Mouse (Mus musculus) left cerebral cortex, postnatal 25 days (tissue): Measurements from ENCODE around the gene Gm49776. TPM values are rescaled to one million over a fixed set of nuclear protein-coding genes. Genes with fewer than 3 reads are reported as not detected.
"Not testable (repeated sequence)": the region's sequence is repeated elsewhere in the genome, so short reads cannot be mapped to it uniquely, and the experiment has no call there.

Source experiments
- DNase-seq, 2 experiments: peaks; one replicate each; pipeline ENCODE4 v3.0.0; 2022; ENCODE audit warnings: low spot score in 2 of 2, mixed read lengths in 1 of 2
- intact Hi-C: fragments of 180-260 bp; cut with DNase I; formaldehyde crosslinking; loops from one replicate; pipeline ENCODE4 v1.15.1; 2025
- total RNA-seq, 2 experiments: library from RNA; stranded (reverse); gene quantifications; 2 replicates each; pipeline ENCODE4 v1.2.3; 2021

The Gm49776 gene
- total RNA-seq = 1 to 10 TPM in 1 of 2 experiments, not detected in 1; 1.5 TPM

DNA sequence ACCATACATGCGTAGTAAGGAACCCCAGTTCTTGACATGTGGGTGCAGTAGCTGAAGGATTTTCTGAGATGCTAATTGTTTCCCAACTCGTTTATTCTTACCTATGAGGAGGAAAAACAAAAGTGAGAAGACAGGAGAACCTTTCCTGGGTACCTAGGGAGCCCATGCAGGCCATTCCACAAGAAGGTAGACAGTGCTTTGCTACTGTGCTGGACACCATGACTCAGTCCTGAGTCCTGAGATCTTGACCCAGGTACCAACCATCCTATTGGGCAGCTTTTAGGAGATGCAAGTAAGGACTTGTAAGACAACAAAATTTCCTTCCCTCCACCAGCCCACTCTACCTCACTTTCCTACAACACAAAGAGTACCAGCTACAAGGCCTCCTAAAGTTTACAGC is at the start of gene Gm49776:
Gene Gm49776, minus strand, starts transcription at position 101 of the 400 bp plus-strand sequence.
- DNase-seq = no peak
- intact Hi-C loops = no loop called here

DNA sequence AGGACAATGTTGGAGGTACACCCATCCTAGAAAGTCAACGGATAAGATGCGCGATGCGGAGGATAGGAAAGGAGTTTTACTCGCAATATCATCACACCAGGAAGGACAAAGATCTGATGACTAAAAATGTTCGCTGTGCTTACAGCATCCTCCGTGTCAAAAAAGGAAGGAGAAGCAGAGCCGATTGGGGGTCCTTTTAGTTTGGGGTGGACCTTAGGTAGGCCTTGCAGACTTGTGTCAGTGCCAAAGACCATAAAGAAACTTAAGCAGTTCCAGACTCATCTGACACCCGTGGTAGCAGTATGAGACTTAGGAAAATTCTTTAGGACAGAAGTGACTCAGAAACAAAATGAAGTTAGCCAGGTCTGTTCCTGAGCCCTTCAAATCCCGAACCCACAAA is 31.5 kb upstream of the Gm49776 start:
- intact Hi-C loops = loop anchor here (10.0 kb wide), 1 partner anchor 325 kb away; no protein-coding TSS in a partner anchor
- not testable (repeated sequence) for DNase-seq

DNA sequence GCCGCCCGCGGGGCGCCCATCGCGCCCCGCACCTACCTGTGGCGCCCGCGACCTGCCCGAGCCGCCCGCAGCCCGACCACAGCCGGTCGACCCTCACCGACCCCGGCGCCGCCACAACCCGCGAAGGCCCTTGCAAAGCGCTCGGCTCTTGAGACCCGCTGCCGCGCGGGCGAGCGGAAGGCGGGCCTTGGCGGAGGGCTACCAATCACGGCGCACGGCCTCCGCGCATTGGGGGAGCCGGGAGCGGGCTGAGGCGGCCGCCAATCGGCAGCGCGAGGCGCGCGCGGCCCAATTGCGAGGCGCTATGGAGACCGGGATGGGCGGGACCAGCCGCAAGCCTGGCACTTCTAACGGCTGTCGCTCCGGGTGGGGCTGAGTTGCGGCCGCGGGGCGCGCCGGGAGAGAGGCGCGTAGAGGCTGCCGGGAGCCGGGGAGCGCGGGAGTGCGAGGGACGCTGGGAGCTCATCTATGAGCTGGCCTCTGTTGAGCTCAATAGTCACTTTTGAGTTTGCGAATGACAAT is 31.0 kb upstream of the Gm49776 start, which contains the start of gene Dgcr8:
Gene Dgcr8, minus strand, starts transcription at position 180 of the 522 bp plus-strand sequence.
- peak; percentile 99 for DNase-seq
- intact Hi-C loops = loop anchor here (10.0 kb wide), 1 partner anchor 326 kb away; no protein-coding TSS in a partner anchor

DNA sequence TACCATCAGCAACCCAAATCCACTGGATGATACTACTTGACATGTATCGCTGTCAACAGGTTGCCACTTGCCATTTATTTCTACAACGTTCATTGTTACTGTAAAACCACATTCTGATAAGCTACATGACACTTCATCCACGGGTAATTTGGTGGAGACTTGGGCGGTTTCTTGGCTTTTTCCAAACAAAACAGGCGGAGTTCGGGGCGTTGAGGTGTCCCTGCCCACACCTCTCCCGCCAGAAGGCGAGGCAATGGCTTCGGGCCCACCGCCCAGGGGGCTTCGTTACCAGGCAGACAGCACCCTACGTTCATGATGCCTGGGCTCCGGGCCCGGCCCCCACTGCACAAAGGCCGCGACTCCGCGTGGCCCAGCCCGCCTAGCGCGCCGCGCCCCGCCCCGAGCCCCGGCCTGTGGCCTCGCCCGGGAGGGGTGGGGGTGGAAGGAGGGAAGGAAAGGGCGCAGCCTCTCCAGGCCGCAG is 30.5 kb upstream of the Gm49776 start:
- DNase-seq = no peak
- intact Hi-C loops = loop anchor here (10.0 kb wide), 1 partner anchor 326 kb away; no protein-coding TSS in a partner anchor

DNA sequence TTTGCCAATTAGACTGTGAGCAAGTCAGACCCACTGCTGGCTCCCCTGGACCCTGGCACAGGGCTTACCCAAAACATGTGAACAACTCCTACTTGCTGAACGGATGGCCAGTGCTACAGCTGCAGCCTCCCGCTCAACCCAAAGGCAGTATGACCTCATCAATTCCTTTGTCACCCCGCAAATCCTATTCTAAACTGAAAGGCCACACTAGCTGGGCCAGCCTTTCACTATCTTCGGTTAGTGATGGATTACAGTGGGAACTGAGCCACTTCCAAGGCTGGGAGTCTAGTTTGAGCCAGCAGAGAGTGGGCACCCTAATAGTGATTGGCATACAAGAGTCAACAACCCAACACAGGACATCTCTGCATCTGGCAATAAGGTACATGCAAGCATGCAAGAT is 30.0 kb upstream of the Gm49776 start:
- intact Hi-C loops = loop anchor here (10.0 kb wide), 1 partner anchor 327 kb away; no protein-coding TSS in a partner anchor
- DNase-seq = no peak

DNA sequence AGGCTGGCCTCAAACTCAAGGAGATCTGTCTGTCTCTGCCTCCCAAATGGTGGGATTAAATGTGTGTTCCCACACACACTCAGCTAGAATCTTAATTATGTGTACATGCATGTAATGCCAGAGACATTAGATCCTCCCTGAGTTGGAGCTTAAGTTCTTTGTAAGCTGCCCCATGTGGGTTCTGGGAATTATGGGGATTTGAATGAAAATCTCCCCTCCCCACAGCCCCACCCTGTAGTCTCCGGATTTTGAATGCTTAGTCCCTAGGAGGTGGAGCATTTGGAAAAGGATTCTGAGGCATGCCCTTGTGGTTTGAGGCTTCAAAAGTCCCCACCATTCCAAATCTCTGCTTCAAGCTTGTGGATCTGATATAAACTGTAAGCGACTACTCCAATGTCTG is 17.0 kb upstream of the Gm49776 start:
- no peak for DNase-seq
- intact Hi-C loops = no loop called here

DNA sequence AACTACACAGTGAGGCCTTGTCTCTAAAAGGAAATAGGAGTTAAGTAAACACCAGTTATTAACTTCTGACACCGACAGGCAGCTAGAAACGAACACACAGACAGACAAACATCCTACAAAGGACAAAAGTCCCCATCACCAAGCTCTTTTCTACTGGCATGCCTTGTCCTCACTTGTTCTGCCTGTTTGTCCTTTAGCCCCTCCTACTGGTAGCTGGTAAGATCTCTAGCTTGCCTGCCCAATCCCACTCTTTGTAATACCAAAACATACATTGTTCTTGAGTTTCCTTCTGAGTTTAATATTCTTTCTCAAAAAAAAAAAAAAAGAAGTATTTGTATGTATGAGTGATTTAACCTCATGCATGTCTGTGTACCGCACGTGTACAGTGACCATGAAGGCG is 10.1 kb upstream of the Gm49776 start:
- DNase-seq = no peak
- intact Hi-C loops = no loop called here

DNA sequence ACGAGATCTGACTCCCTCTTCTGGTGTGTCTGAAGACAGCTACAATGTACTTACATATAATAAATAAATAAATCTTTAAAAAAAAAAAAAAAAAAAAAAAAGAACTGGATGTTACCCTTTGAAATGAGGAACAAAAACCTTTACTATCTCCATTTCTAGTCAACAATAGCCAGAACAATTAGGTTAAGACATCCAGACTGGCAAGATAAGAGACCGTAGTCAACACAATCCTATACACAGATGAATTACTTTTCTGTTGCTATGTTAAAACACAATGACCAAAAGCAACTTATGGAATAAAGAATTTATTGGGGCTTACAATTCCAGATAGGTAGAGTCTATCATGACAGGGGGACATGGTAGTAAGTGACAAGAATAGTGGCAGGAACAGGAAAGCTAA is 6.9 kb upstream of the Gm49776 start:
- no peak for DNase-seq
- intact Hi-C loops = no loop called here

DNA sequence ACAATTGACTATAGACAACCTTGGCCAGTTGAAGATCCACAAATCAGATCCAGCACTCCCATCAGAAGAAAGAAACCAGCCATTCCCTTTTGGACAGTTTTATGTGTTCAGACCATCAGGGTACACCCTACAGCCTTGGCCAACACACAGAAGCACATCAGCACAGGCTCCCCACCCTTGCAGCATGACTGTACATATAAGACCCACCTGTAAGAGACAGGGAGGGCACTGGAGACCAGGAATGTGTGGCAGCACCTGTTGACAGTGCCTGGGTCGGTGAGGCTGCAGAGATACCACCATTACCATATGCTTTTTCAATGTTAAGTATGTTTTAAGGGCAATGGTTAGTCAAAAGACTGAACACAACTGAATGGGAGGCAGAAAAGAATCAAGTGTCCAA is 4.3 kb downstream of the Gm49776 start:
- intact Hi-C loops = no loop called here
- no peak for DNase-seq

DNA sequence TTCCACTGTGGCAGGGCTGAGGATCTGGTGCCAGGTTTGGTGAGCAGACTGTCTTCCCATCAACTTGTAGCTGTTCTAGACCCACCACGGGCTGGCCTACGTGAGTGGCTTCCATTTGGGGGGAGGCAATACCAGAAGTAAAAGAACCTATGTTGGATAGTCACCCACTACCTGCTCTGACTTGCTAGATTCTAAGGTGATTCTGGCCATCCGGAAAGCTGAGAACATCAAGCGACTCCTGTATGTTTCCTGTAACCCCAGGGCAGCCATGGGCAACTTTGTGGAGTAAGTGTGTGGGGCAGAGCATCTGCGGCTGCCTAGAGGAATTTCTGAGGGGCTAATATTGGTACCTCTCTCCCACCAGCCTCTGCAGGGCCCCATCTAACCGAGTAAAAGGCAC is 5.4 kb downstream of the Gm49776 start:
- intact Hi-C loops = no loop called here
- DNase-seq = no peak

DNA sequence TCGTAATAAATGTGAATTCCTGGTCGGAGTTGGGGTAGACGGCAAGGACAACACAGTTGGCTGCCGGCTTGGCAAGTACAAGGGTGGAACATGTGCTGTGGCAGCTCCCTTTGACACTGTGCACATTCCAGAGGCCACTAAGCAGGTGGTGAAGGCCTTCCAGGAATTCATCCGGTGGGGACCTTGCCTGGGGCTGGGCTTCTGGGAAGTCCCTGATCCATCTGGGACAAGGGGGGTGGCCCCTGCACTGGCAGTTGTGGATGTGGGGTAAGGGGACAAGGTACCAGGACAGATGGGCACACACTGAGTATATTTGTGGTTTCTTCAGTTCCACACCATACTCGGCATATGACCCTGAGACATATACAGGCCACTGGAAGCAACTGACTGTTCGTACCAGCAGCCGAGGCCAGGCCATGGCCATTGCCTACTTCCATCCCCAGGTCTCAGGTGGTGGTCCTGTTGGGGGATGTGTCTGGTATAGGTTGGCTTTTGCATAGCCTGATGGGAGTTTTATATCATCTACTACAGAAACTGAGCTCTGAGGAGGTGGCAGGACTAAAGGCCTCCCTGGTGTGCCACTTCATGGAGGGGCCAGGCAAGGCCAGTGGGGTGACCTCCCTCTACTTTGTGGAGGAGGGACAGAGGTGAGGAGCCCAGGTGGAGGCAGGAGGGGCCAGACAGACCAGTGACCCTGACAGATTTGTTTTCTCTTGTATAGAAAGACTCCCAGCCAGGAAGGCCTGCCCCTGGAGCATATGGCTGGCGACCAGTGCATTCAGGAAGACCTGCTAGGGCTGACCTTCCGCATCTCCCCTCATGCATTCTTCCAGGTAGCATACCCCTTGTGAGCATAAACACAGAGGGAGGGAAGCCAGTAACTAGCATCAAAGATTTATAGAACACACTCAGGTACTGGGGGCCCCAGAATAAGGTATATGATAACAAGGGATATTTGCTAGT is 7.0 kb downstream of the Gm49776 start:
- intact Hi-C loops = no loop called here
- no peak for DNase-seq

DNA sequence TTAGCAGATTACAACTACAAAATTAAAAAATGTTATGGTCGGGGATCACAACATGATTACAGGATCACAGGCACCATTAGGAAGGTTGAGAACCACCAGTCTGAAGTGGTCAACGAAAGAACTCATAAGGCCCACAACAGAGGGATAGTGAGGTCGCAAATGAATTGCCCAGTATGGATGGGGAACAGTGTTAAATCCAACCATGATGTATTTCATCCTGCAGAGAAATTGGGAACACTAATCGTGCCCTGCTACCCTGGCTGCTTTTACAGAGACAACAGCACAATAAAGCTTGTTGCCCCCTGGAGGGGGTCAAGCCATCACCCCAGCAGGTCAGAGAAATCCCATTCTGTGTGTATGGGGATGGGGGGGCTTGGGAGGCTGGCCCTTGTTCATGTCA is 7.9 kb downstream of the Gm49776 start:
- DNase-seq = no peak
- intact Hi-C loops = no loop called here

DNA sequence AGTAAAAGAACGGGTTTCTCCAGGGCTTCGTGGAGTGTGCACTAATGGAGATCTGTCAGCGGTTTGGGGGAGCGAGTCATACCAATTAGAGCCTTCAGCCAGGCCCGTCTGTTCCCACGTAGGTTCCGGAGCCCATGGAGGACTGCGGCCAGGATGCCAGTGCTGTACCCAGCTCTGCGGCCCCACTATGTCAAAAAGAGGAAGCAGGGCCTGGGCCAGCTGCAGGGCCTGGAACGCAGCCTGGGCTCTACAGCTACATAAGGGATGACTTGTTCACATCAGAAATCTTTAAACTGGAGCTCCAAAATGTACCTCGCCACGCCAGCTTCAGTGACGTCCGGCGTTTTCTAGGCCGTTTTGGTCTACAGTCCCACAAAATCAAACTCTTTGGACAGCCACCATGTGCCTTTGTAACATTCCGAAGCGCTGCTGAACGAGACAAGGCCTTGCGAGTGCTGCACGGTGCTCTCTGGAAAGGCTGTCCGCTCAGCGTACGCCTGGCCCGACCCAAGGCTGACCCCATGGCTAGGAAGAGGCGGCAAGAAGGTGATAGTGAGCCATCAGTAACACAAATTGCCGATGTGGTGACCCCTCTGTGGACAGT is 8.7 kb downstream of the Gm49776 start:
- intact Hi-C loops = no loop called here
- DNase-seq = peak; percentile 48 to 55

DNA sequence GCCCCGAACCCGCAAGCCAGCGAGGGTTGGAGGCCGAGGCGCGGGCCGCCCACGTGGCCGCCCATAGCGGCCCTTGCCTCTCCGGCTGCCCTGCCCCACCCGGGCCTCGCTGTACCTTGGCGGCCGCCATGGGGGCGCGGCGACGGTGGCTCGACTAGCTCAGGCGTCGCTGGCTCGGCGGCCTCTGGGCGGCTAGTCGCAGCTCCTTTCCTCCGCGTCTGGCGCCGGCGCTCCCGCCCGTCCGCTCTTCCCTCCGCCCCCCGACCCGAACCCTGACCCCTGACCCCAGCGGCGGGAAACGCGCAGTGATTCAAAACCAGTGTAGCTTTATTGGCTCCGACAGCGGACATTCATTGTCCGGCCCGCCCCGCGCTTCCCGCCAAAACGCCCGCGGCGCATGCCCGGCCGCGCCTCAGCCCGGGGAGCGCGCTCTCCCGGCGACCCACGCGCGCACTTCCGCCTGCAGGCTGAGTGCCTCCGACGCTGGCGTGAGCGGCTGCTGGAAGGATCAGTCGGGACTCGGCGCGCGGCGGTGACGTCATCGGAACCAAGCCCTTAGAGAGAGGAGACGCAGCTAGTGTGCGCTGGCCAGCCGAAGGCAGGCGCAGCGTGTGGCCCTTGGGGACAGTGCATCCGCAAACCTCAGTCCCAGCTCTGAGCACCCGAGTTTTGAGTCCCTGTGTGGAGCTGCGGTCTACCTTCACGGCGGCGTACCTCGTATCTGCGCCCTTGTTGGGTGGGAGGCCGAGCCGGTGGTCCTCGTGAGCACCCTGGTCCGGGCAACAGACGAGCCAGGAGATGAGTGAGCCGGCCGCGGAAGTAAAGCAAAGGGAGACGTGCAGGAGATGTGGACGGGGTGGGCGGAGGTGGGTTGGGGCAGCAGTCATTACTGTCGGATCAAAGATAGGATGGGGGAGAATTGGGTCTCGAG is 9.4 kb downstream of the Gm49776 start, which contains the start of the genes Trmt2a and Ranbp1:
Gene Trmt2a, plus strand, starts transcription at position 247 of the 931 bp plus-strand sequence.
Gene Ranbp1, minus strand, starts transcription at position 300 of the 931 bp plus-strand sequence.
- intact Hi-C loops = loop anchor here (1.0 kb wide), 1 partner anchor 13 kb away; the partner anchor contains the start of gene Zdhhc8
- peak; percentile 99 for DNase-seq

DNA sequence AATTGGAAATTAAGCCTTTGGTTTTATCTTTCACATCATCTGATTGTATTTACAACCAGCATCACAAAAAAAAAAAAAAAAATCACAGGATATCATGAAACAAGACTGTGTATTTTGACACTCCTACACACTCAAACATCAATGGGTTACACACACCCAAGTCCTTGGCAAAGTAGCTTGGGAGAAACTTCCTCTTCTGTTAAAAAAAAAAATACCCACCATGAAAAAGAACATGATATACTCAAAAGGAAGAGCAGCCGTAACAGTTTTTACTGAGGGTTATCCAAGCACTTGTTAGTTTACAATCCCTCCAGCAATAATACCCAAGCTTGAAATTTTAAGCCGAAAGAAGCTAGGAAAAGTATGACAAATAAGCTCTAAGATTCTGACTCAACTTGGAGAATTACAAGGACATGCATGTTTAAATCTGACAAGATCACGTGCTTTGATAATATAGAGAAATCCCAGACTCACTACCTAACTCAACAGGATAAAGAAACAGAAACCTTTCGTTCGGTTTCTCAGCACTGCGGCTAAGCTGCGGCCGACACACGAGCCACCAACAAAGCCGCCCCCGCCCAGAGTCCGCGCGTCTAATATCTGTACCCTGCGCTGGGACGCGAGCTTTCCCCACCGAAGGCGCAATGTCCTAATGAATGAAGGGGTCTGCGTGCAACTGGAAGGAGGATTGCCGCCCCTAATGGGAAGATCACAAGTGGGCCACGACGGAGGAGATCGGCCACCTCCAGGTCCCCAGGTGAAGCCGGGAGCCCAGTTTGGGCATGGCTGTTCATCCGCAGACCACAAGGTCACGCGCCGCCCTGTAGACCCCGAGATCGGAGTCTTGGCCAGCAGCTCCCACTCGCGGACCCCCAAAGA is 10.4 kb downstream of the Gm49776 start:
- intact Hi-C loops = loop anchor here (1.0 kb wide), 1 partner anchor 12 kb away; the partner anchor contains the start of gene Zdhhc8
- peak in 1 of 2 experiments; percentile 40 for DNase-seq

DNA sequence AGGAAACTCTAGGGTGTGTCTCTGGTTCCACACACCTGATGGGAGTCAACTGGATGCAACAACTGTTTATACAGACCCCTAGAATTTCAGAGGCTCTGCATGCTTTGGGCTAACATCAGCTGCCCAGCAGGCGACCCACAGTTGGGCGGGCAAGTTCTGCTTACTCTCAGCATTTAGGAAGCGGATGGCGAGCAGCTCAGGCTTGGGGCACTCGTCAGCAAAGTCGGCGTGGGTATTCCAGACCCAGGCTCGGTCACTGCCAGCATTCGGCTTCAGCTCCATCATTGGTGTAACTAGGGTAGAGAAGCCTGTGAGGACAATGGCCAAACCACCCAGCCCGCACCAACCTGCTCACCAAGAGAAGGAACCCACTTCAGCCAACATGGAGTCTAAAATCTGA is 16.5 kb downstream of the Gm49776 start:
- intact Hi-C loops = no loop called here

DNA sequence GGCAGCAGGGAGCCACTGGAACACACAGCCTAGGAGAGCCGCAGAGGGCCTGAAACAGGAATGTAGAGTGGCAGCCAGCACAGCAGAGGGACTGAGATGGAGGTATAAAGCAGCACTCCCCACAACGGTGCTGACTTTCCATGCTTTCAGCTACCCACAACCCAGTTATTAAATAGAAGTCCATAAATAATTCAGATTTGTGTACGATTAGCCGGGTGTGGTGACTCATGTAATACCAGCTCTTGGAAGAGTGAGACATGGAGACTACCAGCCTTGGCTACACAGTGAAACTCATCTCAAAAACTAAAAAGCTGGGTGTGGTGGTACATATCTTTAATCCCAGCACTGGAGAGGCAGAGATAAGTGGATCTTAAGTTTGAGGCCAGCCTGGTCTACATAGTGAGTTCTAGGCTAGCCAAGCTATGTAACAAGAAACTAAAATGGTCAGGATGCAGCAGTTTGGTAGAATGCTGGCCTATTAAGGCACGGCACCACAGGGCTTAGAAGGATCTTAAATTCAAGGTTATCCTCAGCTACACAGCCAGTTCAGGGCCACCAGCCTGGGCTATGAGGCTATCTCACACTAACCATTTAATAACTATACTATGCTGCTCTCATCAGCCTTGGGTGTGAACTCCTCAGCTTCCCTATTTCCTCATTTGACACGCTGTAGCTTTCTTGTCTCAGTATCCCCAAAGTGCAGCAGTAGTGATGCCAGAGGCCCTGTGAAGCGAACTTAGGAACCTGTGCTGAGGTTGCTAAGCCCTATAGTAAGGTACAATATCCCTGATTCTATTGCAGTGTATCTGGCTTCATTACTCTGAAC is 21.2 kb downstream of the Gm49776 start:
- intact Hi-C loops = loop anchor here (10.0 kb wide), 2 partner anchors 312 to 388 kb away; partner anchors contain the start of genes Gm49601, Gp1bb, Sept5 and Slc25a1
- no peak for DNase-seq

More for the DNA sequence above, 16.5 kb downstream of the Gm49776 start:
- no peak for DNase-seq
